Mouse (Mus musculus) embryonic facial prominence, embryonic 15.5 days (tissue): ENCODE data around the gene Tns1. TPM values are rescaled to one million over a fixed set of nuclear protein-coding genes. Genes with fewer than 3 reads are reported as not detected.

Experiments used
- ATAC-seq: fragments of 200-750 bp; cut with Nextera tagmentation; 2 replicates; pipeline ENCODE4 v1.8.0; 2017; ENCODE audit warnings: low read depth, moderate TSS enrichment; ENCODE audit not compliant: insufficient number of reproducible peaks, low FRiP score, low TSS enrichment
- H3K27ac ChIP-seq: fragments of 300-500 bp; sonication (generic); replicated peaks from 2 replicates; pipeline ENCODE4 v1.5.1; 2015; ENCODE audit warnings: mild to moderate bottlenecking, inconsistent platforms
- H3K27me3 ChIP-seq: fragments of 300-500 bp; sonication (generic); 2 replicates; pipeline ENCODE4 v1.6.1; 2015; ENCODE audit warnings: inconsistent platforms
- H3K36me3 ChIP-seq: fragments of 300-500 bp; sonication (generic); 2 replicates; pipeline ENCODE4 v1.6.1; 2015; ENCODE audit warnings: mild to moderate bottlenecking, inconsistent platforms
- H3K4me1 ChIP-seq: fragments of 300-500 bp; sonication (generic); 2 replicates; pipeline ENCODE4 v1.6.1; 2015; ENCODE audit warnings: inconsistent platforms
- H3K4me2 ChIP-seq: fragments of 300-500 bp; sonication (generic); replicated peaks from 2 replicates; pipeline ENCODE4 v1.6.1; 2015; ENCODE audit warnings: mild to moderate bottlenecking, inconsistent platforms
- H3K4me3 ChIP-seq: fragments of 300-500 bp; sonication (generic); replicated peaks from 2 replicates; pipeline ENCODE4 v1.5.1; 2015; ENCODE audit warnings: mild to moderate bottlenecking, inconsistent platforms
- H3K9ac ChIP-seq: fragments of 300-500 bp; sonication (generic); 2 replicates; pipeline ENCODE4 v1.6.1; 2015; ENCODE audit warnings: inconsistent platforms
- H3K9me3 ChIP-seq: fragments of 300-500 bp; sonication (generic); replicated peaks from 2 replicates; pipeline ENCODE4 v1.6.1; 2016; ENCODE audit warnings: inconsistent platforms
- WGBS: fragments of 180-500 bp; shearing (Covaris S2); methylation state at CpG from one replicate; pipeline ENCODE4 v1.1.7; 2015; 5-methylcytosine and 5-hydroxymethylcytosine counted together
- polyA plus RNA-seq: library from polyadenylated mRNA; unstranded; fragments of >200 nt; fragmentation: Nextera tagmentation; extraction: Ambion mirVana; gene quantifications from 2 replicates; pipeline ENCODE4 v1.2.1, GENCODE M21; 2015

Tns1 gene
- polyA plus RNA-seq, 1 experiment from 2014 or later: 49.3 TPM

- Histone ChIP-seq H3K4me1 (peaks cover 38% of the 10 kb centered on the region), H3K4me3 (no peak overlapping the region), H3K27me3 (peaks cover 10% of the 10 kb centered on the region), H3K9me3 (no peaks in the 10 kb centered on the region), H3K9ac (no peak overlapping the region), H3K4me2 (no peak overlapping the region), H3K27ac (no peak overlapping the region), H3K36me3 (no peaks in the 10 kb centered on the region)
- 81% methylated on average over 7 of the region's 7 CpGs for WGBS
- no peak for ATAC-seq
Measured at GRCm38 (mm10) chr1:74121138-74121537, 3.1 kb downstream of the Tns1 start.

- Histone ChIP-seq H3K36me3 (no peaks in the 10 kb centered on the region), H3K27ac (no peak overlapping the region), H3K9ac (no peak overlapping the region), H3K4me1 (peaks cover 26% of the 10 kb centered on the region), H3K9me3 (no peaks in the 10 kb centered on the region), H3K4me3 (no peak overlapping the region), H3K27me3 (peaks cover 4% of the 10 kb centered on the region), H3K4me2 (no peak overlapping the region)
- no peak for ATAC-seq
- WGBS: 86% methylated on average over 1 of the region's 1 CpGs
Measured at GRCm38 (mm10) chr1:74119115-74119514, 5.1 kb downstream of the Tns1 start.

- Histone ChIP-seq H3K4me1 (peaks cover 20% of the 10 kb centered on the region), H3K27me3 (0 out of 2 replicates have a peak, but pooled peaks cover 4% of the 10 kb centered on the region), H3K4me2 (no peak overlapping the region), H3K36me3 (no peaks in the 10 kb centered on the region), H3K9me3 (no peaks in the 10 kb centered on the region), H3K4me3 (no peak overlapping the region), H3K27ac (no peak overlapping the region), H3K9ac (no peak overlapping the region)
- WGBS: 91% methylated on average over 6 of the region's 6 CpGs
- ATAC-seq: no peak
Measured at GRCm38 (mm10) chr1:74117876-74118275, 6.4 kb downstream of the Tns1 start.

- no peaks in the 10 kb centered on the region for H3K36me3 ChIP-seq
- WGBS: 66% methylated on average over 3 of the region's 3 CpGs
- no peak overlapping the region for H3K4me3 ChIP-seq
- no peaks in the 10 kb centered on the region for H3K9me3 ChIP-seq
- no peak overlapping the region for H3K9ac ChIP-seq
- no peak overlapping the region for H3K27ac ChIP-seq
- no peak for ATAC-seq
- H3K27me3 ChIP-seq: no peaks in the 10 kb centered on the region
- H3K4me2 ChIP-seq: no peak overlapping the region
- peaks cover 14% of the 10 kb centered on the region for H3K4me1 ChIP-seq
Measured at GRCm38 (mm10) chr1:74113071-74113470, 11.2 kb downstream of the Tns1 start.

- Histone ChIP-seq H3K27ac (no peak overlapping the region; the same call in 1 of the 2 replicates), H3K4me2 (no peak overlapping the region), H3K4me1 (peaks cover 14% of the 10 kb centered on the region), H3K9me3 (no peaks in the 10 kb centered on the region), H3K4me3 (no peak overlapping the region), H3K9ac (no peak overlapping the region), H3K36me3 (no peaks in the 10 kb centered on the region), H3K27me3 (no peaks in the 10 kb centered on the region)
- 40% methylated on average over 6 of the region's 6 CpGs for WGBS
- no peak for ATAC-seq
Measured at GRCm38 (mm10) chr1:74111696-74112030, 12.6 kb downstream of the Tns1 start.

- H3K36me3 ChIP-seq: no peaks in the 10 kb centered on the region
- H3K4me2 ChIP-seq: no peak overlapping the region
- no peak overlapping the region for H3K9ac ChIP-seq
- H3K27ac ChIP-seq: no peak overlapping the region; the same call in 1 of the 2 replicates
- H3K9me3 ChIP-seq: no peaks in the 10 kb centered on the region
- H3K4me3 ChIP-seq: no peak overlapping the region
- peaks cover 19% of the 10 kb centered on the region for H3K4me1 ChIP-seq
- H3K27me3 ChIP-seq: no peaks in the 10 kb centered on the region
- ATAC-seq: peak; percentile 52
- 17% methylated on average over 8 of the region's 8 CpGs for WGBS
Measured at GRCm38 (mm10) chr1:74110932-74111695, 13.1 kb downstream of the Tns1 start.

GRCm38 (mm10) chr1:74109670-74110069, 14.6 kb downstream of the Tns1 start:
- peaks cover 21% of the 10 kb centered on the region for H3K4me1 ChIP-seq
- H3K36me3 ChIP-seq: no peaks in the 10 kb centered on the region
- no peak overlapping the region for H3K9ac ChIP-seq
- 58% methylated on average over 2 of the region's 2 CpGs for WGBS
- H3K4me3 ChIP-seq: no peak overlapping the region
- no peak overlapping the region for H3K27ac ChIP-seq
- ATAC-seq: no peak
- no peaks in the 10 kb centered on the region for H3K9me3 ChIP-seq
- no peaks in the 10 kb centered on the region for H3K27me3 ChIP-seq
- H3K4me2 ChIP-seq: no peak overlapping the region

- Histone ChIP-seq H3K27me3 (no peaks in the 10 kb centered on the region), H3K9ac (no peak overlapping the region), H3K4me2 (no peak overlapping the region), H3K9me3 (no peaks in the 10 kb centered on the region), H3K4me3 (no peak overlapping the region), H3K36me3 (no peaks in the 10 kb centered on the region), H3K27ac (no peak overlapping the region), H3K4me1 (peaks cover 34% of the 10 kb centered on the region)
- 66% methylated on average over 5 of the region's 5 CpGs for WGBS
- no peak for ATAC-seq
Measured at GRCm38 (mm10) chr1:74107931-74108618, 16.2 kb downstream of the Tns1 start.

- peaks cover 26% of the 10 kb centered on the region for H3K4me1 ChIP-seq
- no peak overlapping the region for H3K4me3 ChIP-seq
- H3K27me3 ChIP-seq: no peaks in the 10 kb centered on the region
- no peak overlapping the region for H3K9ac ChIP-seq
- H3K4me2 ChIP-seq: no peak overlapping the region
- 60% methylated on average over 6 of the region's 6 CpGs for WGBS
- no peaks in the 10 kb centered on the region for H3K9me3 ChIP-seq
- no peaks in the 10 kb centered on the region for H3K36me3 ChIP-seq
- H3K27ac ChIP-seq: no peak overlapping the region
- no peak for ATAC-seq
Measured at GRCm38 (mm10) chr1:74106214-74106613, 18.0 kb downstream of the Tns1 start.

- 83% methylated on average over 4 of the region's 4 CpGs for WGBS
Measured at GRCm38 (mm10) chr1:74105660-74106059, 18.6 kb downstream of the Tns1 start.

GRCm38 (mm10) chr1:74103654-74104353, 20.4 kb downstream of the Tns1 start:
- Histone ChIP-seq H3K4me3 (no peak overlapping the region), H3K4me2 (no peak overlapping the region), H3K9ac (no peak overlapping the region), H3K27me3 (peaks cover 5% of the 10 kb centered on the region; the same call in 1 of the 2 replicates), H3K4me1 (peaks cover 39% of the 10 kb centered on the region), H3K9me3 (no peaks in the 10 kb centered on the region), H3K27ac (no peak overlapping the region), H3K36me3 (no peaks in the 10 kb centered on the region)
- ATAC-seq: no peak
- WGBS: 36% methylated on average over 6 of the region's 6 CpGs

More at GRCm38 (mm10) chr1:74105660-74106059, 18.6 kb downstream of the Tns1 start:
- Histone ChIP-seq H3K36me3 (no peaks in the 10 kb centered on the region), H3K27ac (no peak overlapping the region), H3K27me3 (no peaks in the 10 kb centered on the region), H3K9ac (no peak overlapping the region), H3K4me2 (no peak overlapping the region), H3K4me1 (peaks cover 21% of the 10 kb centered on the region), H3K9me3 (no peaks in the 10 kb centered on the region), H3K4me3 (no peak overlapping the region)
- ATAC-seq: no peak
